Mouse (Mus musculus) liver, embryonic 11.5 days (tissue): Measurements from ENCODE around the gene Tns3. TPM values are rescaled to one million over a fixed set of nuclear protein-coding genes. Genes with fewer than 3 reads are reported as not detected.

Source experiments
- ATAC-seq: fragments of 200-750 bp; cut with Nextera tagmentation; replicated peaks from 2 replicates; pipeline ENCODE4 v1.8.0; 2017; ENCODE audit warnings: moderate number of reproducible peaks, mild to moderate bottlenecking, moderate TSS enrichment, moderate library complexity; ENCODE audit not compliant: low FRiP score
- DNase-seq: peaks from one replicate; pipeline ENCODE4 v3.0.0-alpha.2; 2017; ENCODE audit warnings: low spot score
- H3K27ac ChIP-seq: fragments of 300-500 bp; sonication (generic); 2 replicates; pipeline ENCODE4 v1.5.1; 2014; ENCODE audit warnings: mild to moderate bottlenecking, low read depth, low read length, control low read depth
- H3K27me3 ChIP-seq: fragments of 300-500 bp; sonication (generic); replicated peaks from 2 replicates; pipeline ENCODE4 v1.6.1; 2014; ENCODE audit warnings: low read length, mixed read lengths; ENCODE audit not compliant: control insufficient read depth, insufficient read depth
- H3K36me3 ChIP-seq: fragments of 300-500 bp; sonication (generic); 2 replicates; pipeline ENCODE4 v1.6.1; 2014; ENCODE audit warnings: mild to moderate bottlenecking, low read length, moderate library complexity, mixed read lengths; ENCODE audit not compliant: control insufficient read depth, insufficient read depth
- H3K4me1 ChIP-seq: fragments of 300-500 bp; sonication (generic); replicated peaks from 2 replicates; pipeline ENCODE4 v1.6.1; 2014; ENCODE audit warnings: low read length, mixed read lengths; ENCODE audit not compliant: control insufficient read depth, insufficient read depth
- H3K4me2 ChIP-seq: fragments of 300-500 bp; sonication (generic); 2 replicates; pipeline ENCODE4 v1.6.1; 2014; ENCODE audit warnings: mild to moderate bottlenecking, control low read depth, moderate library complexity
- H3K4me3 ChIP-seq: fragments of 300-500 bp; sonication (generic); 2 replicates; pipeline ENCODE4 v1.5.1; 2014; ENCODE audit warnings: low read depth, low read length, control low read depth
- H3K9ac ChIP-seq: fragments of 300-500 bp; sonication (generic); 2 replicates; pipeline ENCODE4 v1.6.1; 2014; ENCODE audit warnings: low read depth, low read length, control low read depth
- H3K9me3 ChIP-seq: fragments of 300-500 bp; sonication (generic); 2 replicates; pipeline ENCODE4 v1.6.1; 2016; ENCODE audit warnings: low read length, inconsistent platforms, mixed read lengths; ENCODE audit not compliant: control insufficient read depth
- WGBS: fragments of 180-500 bp; shearing (Covaris S2); extraction: QIAGEN DNeasy Blood & Tissue Kit; methylation state at CpG from one replicate; pipeline ENCODE4 v1.1.7; 2014; 5-methylcytosine and 5-hydroxymethylcytosine counted together
- polyA plus RNA-seq: library from polyadenylated mRNA; unstranded; fragments of >200 nt; fragmentation: Nextera tagmentation; extraction: Ambion mirVana; gene quantifications from 2 replicates; pipeline ENCODE4 v1.2.1, GENCODE M21; 2014

Tns3 gene
- polyA plus RNA-seq, 1 experiment from 2014 or later = 9.8 TPM

GRCm38 (mm10) chr11:8557006-8557405 is 107.3 kb downstream of the Tns3 start:
- H3K4me3 ChIP-seq = no peak overlapping the region
- WGBS = 19% methylated on average over 9 of the region's 9 CpGs
- no peaks in the 10 kb centered on the region for H3K36me3 ChIP-seq
- peak overlapping the region; percentile 13; the same call in 1 of the 2 replicates for H3K27ac ChIP-seq
- H3K9ac ChIP-seq = no peak overlapping the region
- no peaks in the 10 kb centered on the region for H3K9me3 ChIP-seq
- peaks cover 7% of the 10 kb centered on the region for H3K4me1 ChIP-seq
- no peaks in the 10 kb centered on the region for H3K27me3 ChIP-seq
- peak; percentile 46 for ATAC-seq
- peak; percentile 55 for DNase-seq
- H3K4me2 ChIP-seq = no peak overlapping the region

DNA sequence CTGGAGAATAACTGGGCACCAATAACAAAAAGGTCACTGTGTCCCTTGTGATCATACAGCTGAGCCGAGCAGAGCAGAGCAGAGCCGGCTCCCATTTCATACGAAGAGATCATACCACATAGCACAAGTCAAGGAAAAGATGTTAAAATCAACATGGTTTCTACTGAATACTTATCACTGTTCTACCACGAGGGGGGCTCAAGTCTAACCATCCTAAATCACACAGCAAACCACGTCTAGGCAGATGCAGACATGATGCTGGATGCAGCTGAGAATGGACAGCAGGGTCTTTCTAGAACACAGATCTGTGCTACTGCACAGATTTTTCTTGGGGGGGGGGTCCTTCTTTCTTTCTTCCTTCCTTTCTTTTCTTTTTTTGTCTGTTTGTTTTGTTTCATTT is 112.6 kb downstream of the Tns3 start:
- 82% methylated on average over 5 of the region's 5 CpGs for WGBS
- no peak overlapping the region for H3K9ac ChIP-seq
- DNase-seq (no peak), ATAC-seq (no peak)
- H3K4me1 ChIP-seq = no peaks in the 10 kb centered on the region
- H3K9me3 ChIP-seq = no peaks in the 10 kb centered on the region
- H3K36me3 ChIP-seq = no peaks in the 10 kb centered on the region; the same call in 1 of the 2 replicates
- H3K27ac ChIP-seq = no peak overlapping the region
- H3K4me3 ChIP-seq = no peak overlapping the region
- H3K4me2 ChIP-seq = no peak overlapping the region
- H3K27me3 ChIP-seq = no peaks in the 10 kb centered on the region

DNA sequence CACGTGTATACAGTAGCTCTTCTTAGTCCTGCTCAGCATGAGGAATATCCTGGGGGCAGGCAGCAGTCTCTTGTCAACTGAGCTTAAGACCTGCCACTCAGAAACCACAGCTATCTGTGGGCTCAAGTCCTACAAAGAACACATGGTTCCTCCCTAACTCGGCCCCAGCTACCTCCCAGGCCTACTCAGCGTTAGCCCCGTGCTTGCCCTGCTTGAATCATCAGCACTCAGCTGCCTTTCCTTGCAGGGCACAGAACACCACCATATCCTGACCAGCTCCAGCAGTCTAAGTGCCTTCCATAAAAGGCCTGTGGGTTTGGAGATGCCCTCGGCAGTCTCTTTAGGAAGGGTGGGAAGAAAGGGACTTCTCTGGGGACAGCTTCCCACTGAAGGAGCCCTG is 116.7 kb downstream of the Tns3 start:
- H3K4me3 ChIP-seq = no peak overlapping the region
- no peaks in the 10 kb centered on the region for H3K9me3 ChIP-seq
- H3K4me2 ChIP-seq = no peak overlapping the region
- ATAC-seq (no peak), DNase-seq (no peak)
- H3K27ac ChIP-seq = no peak overlapping the region
- no peaks in the 10 kb centered on the region for H3K4me1 ChIP-seq
- H3K27me3 ChIP-seq = no peaks in the 10 kb centered on the region
- no peak overlapping the region for H3K9ac ChIP-seq
- H3K36me3 ChIP-seq = no peaks in the 10 kb centered on the region; the same call in 1 of the 2 replicates
- 70% methylated on average over 5 of the region's 5 CpGs for WGBS

GRCm38 (mm10) chr11:8545798-8546197 is 118.5 kb downstream of the Tns3 start:
- Histone ChIP-seq H3K4me1 (no peaks in the 10 kb centered on the region), H3K9me3 (no peaks in the 10 kb centered on the region), H3K4me3 (no peak overlapping the region), H3K9ac (no peak overlapping the region), H3K36me3 (no peaks in the 10 kb centered on the region; the same call in 1 of the 2 replicates), H3K4me2 (no peak overlapping the region), H3K27me3 (no peaks in the 10 kb centered on the region), H3K27ac (no peak overlapping the region)
- ATAC-seq (no peak), DNase-seq (no peak)
- WGBS = 94% methylated on average over 1 of the region's 1 CpGs

DNA sequence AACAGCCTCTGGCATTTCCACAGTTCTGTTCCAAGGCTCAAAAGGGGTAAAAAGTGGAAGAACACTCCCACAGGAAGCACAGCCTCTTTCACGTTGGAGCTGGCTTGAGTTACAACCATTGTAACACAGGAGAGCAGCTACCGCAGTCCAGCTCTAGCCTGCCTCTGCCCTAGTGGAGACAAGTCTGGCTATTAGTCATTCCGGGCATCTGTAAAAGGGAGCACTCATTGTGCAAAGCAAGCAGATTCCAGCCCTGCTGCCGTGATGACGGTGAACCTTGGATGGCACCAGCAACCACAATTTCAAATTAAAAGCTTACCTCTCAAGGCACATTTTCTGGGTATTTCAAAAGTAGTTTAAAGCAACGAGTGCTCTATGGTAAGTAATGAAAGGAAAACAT is 120.0 kb downstream of the Tns3 start:
- 67% methylated on average over 6 of the region's 6 CpGs for WGBS
- no peak overlapping the region for H3K4me3 ChIP-seq
- no peaks in the 10 kb centered on the region for H3K9me3 ChIP-seq
- no peak overlapping the region for H3K27ac ChIP-seq
- ATAC-seq = no peak
- no peak overlapping the region for H3K9ac ChIP-seq
- no peak for DNase-seq
- no peaks in the 10 kb centered on the region for H3K27me3 ChIP-seq
- no peak overlapping the region for H3K4me2 ChIP-seq
- H3K36me3 ChIP-seq = no peaks in the 10 kb centered on the region; the same call in 1 of the 2 replicates
- no peaks in the 10 kb centered on the region for H3K4me1 ChIP-seq

DNA sequence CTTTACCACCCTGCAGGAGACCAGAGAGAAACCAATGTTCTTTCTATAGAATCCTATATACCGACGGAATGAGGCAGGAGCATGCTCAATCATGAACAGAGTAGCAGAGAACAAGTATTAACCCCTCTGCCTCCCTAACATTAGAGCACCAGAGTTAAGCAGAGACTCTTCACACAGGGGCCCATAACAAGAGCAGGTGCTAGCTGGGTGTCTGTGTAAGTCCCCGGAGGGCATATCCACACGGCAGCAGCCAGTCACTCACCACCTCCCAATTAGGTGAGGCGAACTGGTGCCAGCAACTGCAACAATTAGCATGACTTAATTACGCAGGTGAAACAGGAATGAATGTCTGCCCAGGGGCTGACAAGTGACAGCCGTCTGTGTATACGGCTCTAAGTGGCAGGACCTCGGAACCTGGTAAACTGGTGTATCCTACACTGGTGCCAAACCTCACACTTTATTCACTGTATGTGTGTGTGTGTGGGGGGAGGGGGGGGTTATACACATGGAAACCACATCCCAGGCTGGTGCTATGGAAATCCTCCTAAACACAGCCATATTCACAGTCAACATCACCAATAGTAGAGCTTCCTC is 123.0 kb downstream of the Tns3 start:
- H3K27me3 ChIP-seq = no peaks in the 10 kb centered on the region
- no peaks in the 10 kb centered on the region for H3K36me3 ChIP-seq
- ATAC-seq (no peak), DNase-seq (no peak)
- no peaks in the 10 kb centered on the region for H3K9me3 ChIP-seq
- H3K9ac ChIP-seq = no peak overlapping the region
- no peak overlapping the region for H3K4me3 ChIP-seq
- H3K4me2 ChIP-seq = no peak overlapping the region
- H3K4me1 ChIP-seq = no peaks in the 10 kb centered on the region
- WGBS = 88% methylated on average over 9 of the region's 9 CpGs
- no peak overlapping the region for H3K27ac ChIP-seq

DNA sequence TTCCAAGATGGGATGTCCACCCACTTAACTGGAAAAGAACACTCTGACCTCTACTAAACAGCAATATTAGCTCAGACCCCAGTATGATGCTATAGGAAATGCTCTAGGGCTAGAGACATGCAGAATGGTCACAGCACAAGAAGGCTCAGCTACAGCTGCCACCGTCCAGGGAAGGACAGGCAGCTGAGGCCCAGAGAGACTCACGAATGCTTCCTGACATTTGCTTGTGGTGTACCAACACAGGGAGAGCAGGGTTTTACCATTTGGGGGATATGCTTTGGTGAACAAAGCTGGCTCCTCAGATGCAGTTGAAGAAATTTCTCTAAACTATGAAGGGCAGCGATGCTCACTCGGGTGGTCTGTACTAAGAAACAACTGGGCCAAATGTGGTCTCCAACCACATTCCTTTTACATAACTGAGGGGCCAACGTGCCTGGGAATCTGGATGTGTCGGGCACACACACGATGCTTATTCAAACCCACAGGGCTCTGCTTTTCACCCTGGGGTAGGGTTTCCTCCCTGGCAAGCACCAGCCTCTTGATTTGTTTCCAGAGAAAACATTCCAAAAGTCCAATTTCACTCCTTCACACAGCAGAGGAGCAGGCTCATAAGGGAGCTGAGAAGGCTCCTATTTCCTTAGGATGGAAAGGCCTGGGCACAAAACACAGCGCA is 124.6 kb downstream of the Tns3 start:
- Histone ChIP-seq H3K4me3 (no peak overlapping the region), H3K36me3 (no peaks in the 10 kb centered on the region), H3K9me3 (no peaks in the 10 kb centered on the region), H3K4me2 (no peak overlapping the region), H3K27ac (no peak overlapping the region), H3K9ac (no peak overlapping the region), H3K4me1 (no peaks in the 10 kb centered on the region), H3K27me3 (no peaks in the 10 kb centered on the region)
- 81% methylated on average over 8 of the region's 8 CpGs for WGBS
- ATAC-seq (no peak), DNase-seq (no peak)

- H3K36me3 ChIP-seq = no peaks in the 10 kb centered on the region
- 64% methylated on average over 5 of the region's 5 CpGs for WGBS
- no peaks in the 10 kb centered on the region for H3K27me3 ChIP-seq
- ATAC-seq (no peak), DNase-seq (no peak)
- H3K4me3 ChIP-seq = no peak overlapping the region
- H3K9ac ChIP-seq = no peak overlapping the region
- H3K4me2 ChIP-seq = no peak overlapping the region
- H3K27ac ChIP-seq = no peak overlapping the region; the same call in 1 of the 2 replicates
- no peaks in the 10 kb centered on the region for H3K4me1 ChIP-seq
- no peaks in the 10 kb centered on the region for H3K9me3 ChIP-seq
Measured at GRCm38 (mm10) chr11:8537013-8537614, 127.2 kb downstream of the Tns3 start.

- 20% methylated on average over 4 of the region's 4 CpGs for WGBS
- ATAC-seq = peak; percentile 40; the same call in 1 of the 2 replicates
- H3K4me1 ChIP-seq = no peaks in the 10 kb centered on the region
- H3K27ac ChIP-seq = no peak overlapping the region
- no peak overlapping the region for H3K4me3 ChIP-seq
- no peaks in the 10 kb centered on the region for H3K9me3 ChIP-seq
- H3K36me3 ChIP-seq = no peaks in the 10 kb centered on the region
- no peaks in the 10 kb centered on the region for H3K27me3 ChIP-seq
- no peak overlapping the region for H3K9ac ChIP-seq
- peak; percentile 50 for DNase-seq
- H3K4me2 ChIP-seq = no peak overlapping the region
Measured at GRCm38 (mm10) chr11:8534893-8535292, 129.4 kb downstream of the Tns3 start.
